18 mouse cellular contexts compared by ENCODE assay signal in genomic region chr6:28319648-28320270, GRCm38 (mm10).
DNase-seq lines count a peak whose midpoint lies in the region; ATAC-seq and TF ChIP-seq lines count a peak whose summit lies in the region.
"Had no signal": no experiment of that assay in that cellular context is flagged by ENCODE, and none has a peak within 500 bp of the region (broad histone marks: within the 10 kb centered on the region; RNA-seq: fewer than 3 reads in every experiment).

No protein-coding gene starts in this region.

- no peak for TF ChIP-seq CTCF in left cerebral cortex, adult 2 months (IDR thresholded peaks at IDR 0.05)

- no peaks in the 10 kb centered on the region for H3K36me3 ChIP-seq in forebrain, embryonic 14.5 days (ENCODE audit: control insufficient read depth, insufficient read depth, low read length)
- no peaks in the 10 kb centered on the region for H3K36me3 ChIP-seq in forebrain, embryonic 15.5 days
- H3K36me3 ChIP-seq: embryonic facial prominence, embryonic 15.5 days; forebrain, embryonic 12.5 days; heart, embryonic 15.5 days; limb, embryonic 12.5 days had no signal

- no peak overlapping the region for H3K4me3 ChIP-seq in forebrain, embryonic 14.5 days (ENCODE audit: low read depth, low read length)
- no peak overlapping the region for H3K4me3 ChIP-seq in forebrain, embryonic 15.5 days
- H3K4me3 ChIP-seq in left cerebral cortex, adult 2 months: 0 out of 2 replicates have a peak overlapping the region, but pooled peaks have one; percentile 7
- H3K4me3 ChIP-seq: embryonic facial prominence, embryonic 15.5 days; forebrain, embryonic 12.5 days; heart, embryonic 15.5 days; limb, embryonic 12.5 days had no signal

- intact Hi-C loops in left cerebral cortex, adult 2 months (cut with DNase I): no loop called here
- intact Hi-C loops in left cerebral cortex, postnatal 4 days (cut with DNase I): no loop called here

- 74% methylated on average over 13 of the region's 13 CpGs for WGBS in forebrain, embryonic 14.5 days
- WGBS in forebrain, embryonic 15.5 days: 75% methylated on average over 13 of the region's 13 CpGs

- no peaks in the 10 kb centered on the region for H3K4me1 ChIP-seq in forebrain, embryonic 14.5 days (ENCODE audit: control insufficient read depth, insufficient read depth, low read length)
- peaks cover 7% of the 10 kb centered on the region; the same call in 1 of the 2 replicates for H3K4me1 ChIP-seq in forebrain, embryonic 15.5 days
- H3K4me1 ChIP-seq: embryonic facial prominence, embryonic 15.5 days; forebrain, embryonic 12.5 days; heart, embryonic 15.5 days; limb, embryonic 12.5 days had no signal

- no peak overlapping the region for H3K9ac ChIP-seq in forebrain, embryonic 14.5 days (ENCODE audit: low read length)
- H3K9ac ChIP-seq in forebrain, embryonic 15.5 days (replicated peaks): no peak overlapping the region
- H3K9ac ChIP-seq: embryonic facial prominence, embryonic 15.5 days; forebrain, embryonic 12.5 days; heart, embryonic 15.5 days; limb, embryonic 12.5 days had no signal

- H3K9me3 ChIP-seq in forebrain, embryonic 14.5 days (replicated peaks; ENCODE audit: control insufficient read depth, low read length): no peaks in the 10 kb centered on the region
- no peaks in the 10 kb centered on the region for H3K9me3 ChIP-seq in forebrain, embryonic 15.5 days
- H3K9me3 ChIP-seq: embryonic facial prominence, embryonic 15.5 days; heart, embryonic 15.5 days; limb, embryonic 12.5 days had no signal

- H3K4me2 ChIP-seq in forebrain, embryonic 14.5 days (ENCODE audit: low read length): no peak overlapping the region
- no peak overlapping the region for H3K4me2 ChIP-seq in forebrain, embryonic 15.5 days (replicated peaks)
- H3K4me2 ChIP-seq: embryonic facial prominence, embryonic 15.5 days; forebrain, embryonic 12.5 days; heart, embryonic 15.5 days; limb, embryonic 12.5 days had no signal

- no peak overlapping the region for H3K27ac ChIP-seq in forebrain, embryonic 14.5 days (ENCODE audit: low read depth, low read length)
- no peak overlapping the region for H3K27ac ChIP-seq in forebrain, embryonic 15.5 days (replicated peaks)
- H3K27ac ChIP-seq in left cerebral cortex, adult 2 months: peak overlapping the region; percentile 47
- H3K27ac ChIP-seq: embryonic facial prominence, embryonic 15.5 days; forebrain, embryonic 12.5 days; heart, embryonic 15.5 days; limb, embryonic 12.5 days had no signal

- DNase-seq in forebrain, embryonic 14.5 days (ENCODE audit: low spot score): peak; percentile 33
- DNase-seq in left cerebral cortex, adult 2 months (ENCODE audit: extremely low spot score in 1 of 2, low spot score in 2 of 2): no peak
- no peak for DNase-seq in left cerebral cortex, postnatal 4 days
- DNase-seq in cerebellum, postnatal 25 days: peak; percentile 12 to 15
- DNase-seq in naive thymus-derived CD4-positive, alpha-beta T cell, adult 2 months (ENCODE audit: low read depth): peak; percentile 31
- DNase-seq in layer of hippocampus, postnatal 36 days: no peak
- DNase-seq in adrenal gland, postnatal 25 days: no peak
- DNase-seq: adrenal gland, postnatal 36 days; gastrocnemius, postnatal 36 days; kidney, adult 8-10 months; lung, adult 18-20 months; right cerebral cortex, postnatal 14 days had no signal

- no peak for ATAC-seq in forebrain, embryonic 14.5 days
- ATAC-seq in forebrain, embryonic 15.5 days (replicated peaks): no peak
- ATAC-seq: hindbrain, embryonic 16.5 days had no signal

- H3K27me3 ChIP-seq in forebrain, embryonic 14.5 days (replicated peaks; ENCODE audit: control insufficient read depth, insufficient read depth, low read length): no peaks in the 10 kb centered on the region
- no peaks in the 10 kb centered on the region for H3K27me3 ChIP-seq in forebrain, embryonic 15.5 days
- H3K27me3 ChIP-seq: embryonic facial prominence, embryonic 15.5 days; forebrain, embryonic 12.5 days; heart, embryonic 15.5 days; limb, embryonic 12.5 days had no signal

Comparison
In these comparisons a context has a peak if more than half of its experiments do, and no peak if none do; other contexts are left out.
1. DNase-seq: peak in forebrain, embryonic 14.5 days (single experiment), cerebellum, postnatal 25 days (2 of 2) and naive thymus-derived CD4-positive, alpha-beta T cell, adult 2 months (single experiment); none in left cerebral cortex, adult 2 months (0 of 2), left cerebral cortex, postnatal 4 days (single experiment), layer of hippocampus, postnatal 36 days (0 of 2) and adrenal gland, postnatal 25 days (single experiment).